Mouse (Mus musculus) olfactory bulb, adult 2 months (tissue): ENCODE data around the gene Tuba8.

Source experiments
- CTCF ChIP-seq: fragments of 200-500 bp; IDR thresholded peaks from 2 replicates; pipeline ENCODE4 v1.5.1; 2012; ENCODE audit warnings: low read depth, mild to moderate bottlenecking, low read length, moderate library complexity; ENCODE audit not compliant: insufficient read depth
- POLR2A ChIP-seq: fragments of 200-500 bp; IDR thresholded peaks from 2 replicates; pipeline ENCODE4 v1.6.1; 2012; ENCODE audit warnings: mild to moderate bottlenecking, low read depth, low read length, moderate library complexity; ENCODE audit not compliant: insufficient read depth

- TF ChIP-seq POLR2A: no peak
- no peak for TF ChIP-seq CTCF
Observed at GRCm38 (mm10) chr6:121224993-121225392, 14.5 kb downstream of the Tuba8 start.
